In genomic region chr2:164521841-164522240, GRCm38 (mm10) we compare ENCODE assay signal across 7 mouse cellular contexts. TPM values are rescaled to one million over a fixed set of nuclear protein-coding genes. Genes with fewer than 3 reads are reported as not detected.
A peak's percentile ranks its signal among the peaks of the same experiment; 100 is the strongest.
DNase-seq lines count a peak whose midpoint lies in the region; ATAC-seq lines count a peak whose summit lies in the region.

No protein-coding gene starts in this region.

- no peak for ATAC-seq in cerebellum, adult (ENCODE audit: insufficient number of reproducible peaks, low FRiP score, low TSS enrichment)

- peak; percentile 80 to 86 for DNase-seq in B cell, adult 2 months
- peak; percentile 73 to 77 for DNase-seq in CD8-positive naive resting alpha-beta T cell, adult 2 months (ENCODE audit: low read depth in 2 of 2, low spot score in 2 of 2)
- peak; percentile 83 for DNase-seq in fibroblast of lung, adult 2 months (ENCODE audit: low read depth)
- DNase-seq in natural killer cell, adult 2 months (ENCODE audit: low spot score in 2 of 2) = peak; percentile 86
- no peak for DNase-seq in layer of hippocampus, adult 9-10 months (ENCODE audit: low spot score)
- no peak for DNase-seq in heart, postnatal 14 days

- intact Hi-C loops in heart, postnatal 14 days (cut with DNase I) = loop anchor here (10.0 kb wide), 1 partner anchor 417 kb away; no protein-coding TSS in a partner anchor

RNA-seq across cellular contexts. Expression of gene Pigt, which starts 24.5 kb away (rescaled TPM):
- total RNA-seq in heart, postnatal 14 days (2021) = 10 to 100 TPM; 43.1 to 45.9 TPM

RNA-seq across cellular contexts. Expression of gene Dbndd2, which starts 35.9 kb away (rescaled TPM):
- 10 to 100 TPM; 17.9 to 19.0 TPM for total RNA-seq in heart, postnatal 14 days (2021)

RNA-seq across cellular contexts. Expression of gene Wfdc2, which starts 40.4 kb away (rescaled TPM):
- 10 to 100 TPM in 1 of 2 experiments, not detected in 1; 14.8 TPM for total RNA-seq in heart, postnatal 14 days (2021)

RNA-seq across cellular contexts. Expression of gene Trp53tg5, which starts 48.3 kb away (rescaled TPM):
- not detected for total RNA-seq in heart, postnatal 14 days (2021)

RNA-seq across cellular contexts. Expression of gene Spint3, which starts 51.4 kb away (rescaled TPM):
- not detected for total RNA-seq in heart, postnatal 14 days (2021)

Comparison
In these comparisons a context has a peak if more than half of its experiments do, and no peak if none do; other contexts are left out.
1. DNase-seq: peak in B cell, adult 2 months (2 of 2), CD8-positive naive resting alpha-beta T cell, adult 2 months (2 of 2), fibroblast of lung, adult 2 months (single experiment) and natural killer cell, adult 2 months (2 of 2); none in layer of hippocampus, adult 9-10 months (single experiment) and heart, postnatal 14 days (0 of 2).